Mouse (Mus musculus): ENCODE results near the gene Arhgap24. TPM values are rescaled to one million over a fixed set of nuclear protein-coding genes. Genes with fewer than 3 reads are reported as not detected.

Gene Arhgap24
- polyA plus RNA-seq, 1 experiment from 2014 or later = 12.3 TPM

DNA sequence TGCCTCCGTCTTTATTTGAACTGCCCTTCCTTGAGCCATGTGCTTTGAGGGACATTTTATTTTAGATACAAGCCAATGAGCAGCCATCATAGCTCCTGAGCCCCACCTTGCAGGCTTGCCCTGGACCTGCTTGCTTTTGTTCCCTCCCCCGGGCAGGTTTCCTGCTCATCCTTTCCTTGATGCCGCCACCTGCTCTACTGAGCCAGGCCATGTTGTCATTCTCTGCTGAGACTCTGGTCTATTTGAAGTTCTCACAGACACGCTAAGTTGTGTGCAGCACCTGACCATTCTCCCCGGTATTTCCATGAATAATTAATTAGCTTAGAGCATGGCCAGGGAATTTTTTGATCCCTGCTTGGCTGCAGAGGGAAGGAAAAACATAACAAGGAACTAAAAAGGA is 297.1 kb downstream of the Arhgap24 start:
- WGBS = 46% methylated on average over 5 of the region's 5 CpGs
- H3K27me3 ChIP-seq (replicated peaks) = no peaks in the 10 kb centered on the region
- no peak overlapping the region for H3K27ac ChIP-seq (replicated peaks)
- no peaks in the 10 kb centered on the region for H3K36me3 ChIP-seq
- no peak overlapping the region for H3K9ac ChIP-seq (replicated peaks)
- ATAC-seq (ENCODE audit: low FRiP score) = no peak
- H3K4me3 ChIP-seq (replicated peaks) = no peak overlapping the region
- H3K4me1 ChIP-seq = peaks cover 5% of the 10 kb centered on the region
- no peak overlapping the region for H3K4me2 ChIP-seq
- H3K9me3 ChIP-seq (replicated peaks) = no peaks in the 10 kb centered on the region

DNA sequence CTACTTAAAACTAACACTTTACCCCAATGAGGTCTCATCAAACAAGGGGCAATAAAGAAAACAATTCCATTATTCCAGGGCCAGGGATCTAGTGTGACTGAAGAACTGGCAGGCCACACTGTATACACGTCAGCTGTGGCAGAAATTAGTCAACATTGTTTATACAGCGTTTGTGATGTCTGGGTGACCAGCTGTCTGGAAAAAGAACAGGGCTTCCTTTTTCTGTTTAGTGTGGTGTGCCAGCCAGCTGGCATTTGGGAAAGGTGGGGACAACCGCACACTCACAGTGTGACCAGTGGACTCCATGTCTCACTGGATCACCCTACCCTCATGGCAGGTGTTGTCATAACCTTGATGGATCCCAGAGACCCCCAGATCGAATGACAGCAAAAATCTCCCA is 302.4 kb downstream of the Arhgap24 start:
- 67% methylated on average over 4 of the region's 4 CpGs for WGBS
- Histone ChIP-seq H3K36me3 (no peaks in the 10 kb centered on the region), H3K4me3 (replicated peaks) (no peak overlapping the region), H3K27ac (replicated peaks) (no peak overlapping the region), H3K9ac (replicated peaks) (no peak overlapping the region), H3K9me3 (replicated peaks) (no peaks in the 10 kb centered on the region), H3K4me2 (no peak overlapping the region), H3K27me3 (replicated peaks) (no peaks in the 10 kb centered on the region), H3K4me1 (no peaks in the 10 kb centered on the region)
- no peak for ATAC-seq (ENCODE audit: low FRiP score)

DNA sequence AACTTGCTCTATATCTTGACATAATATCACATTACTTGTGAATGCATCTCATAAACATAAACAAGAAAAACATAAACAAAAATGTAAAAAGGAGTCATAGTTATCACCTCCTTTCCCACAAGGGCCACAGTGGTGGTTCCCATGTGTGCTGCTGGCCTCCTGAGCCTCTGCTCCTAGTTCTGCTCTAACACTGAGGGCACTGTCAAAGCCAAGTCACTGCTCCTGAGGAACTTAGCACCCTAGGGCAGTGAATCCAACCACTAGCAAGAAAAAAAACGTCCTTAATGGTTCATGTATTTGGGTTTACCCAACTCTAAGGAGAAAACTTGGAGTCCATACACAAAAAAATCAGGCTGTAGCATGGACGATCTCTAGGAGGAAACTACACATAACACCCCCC is 304.9 kb downstream of the Arhgap24 start:
- no peaks in the 10 kb centered on the region for H3K27me3 ChIP-seq (replicated peaks)
- H3K27ac ChIP-seq (replicated peaks) = no peak overlapping the region
- ATAC-seq (ENCODE audit: low FRiP score) = no peak
- no peaks in the 10 kb centered on the region for H3K9me3 ChIP-seq (replicated peaks)
- no peak overlapping the region for H3K4me3 ChIP-seq (replicated peaks)
- 75% methylated on average over 2 of the region's 2 CpGs for WGBS
- H3K4me1 ChIP-seq = peaks cover 7% of the 10 kb centered on the region; the same call in 1 of the 2 replicates
- H3K36me3 ChIP-seq = no peaks in the 10 kb centered on the region
- no peak overlapping the region for H3K4me2 ChIP-seq
- no peak overlapping the region for H3K9ac ChIP-seq (replicated peaks)

DNA sequence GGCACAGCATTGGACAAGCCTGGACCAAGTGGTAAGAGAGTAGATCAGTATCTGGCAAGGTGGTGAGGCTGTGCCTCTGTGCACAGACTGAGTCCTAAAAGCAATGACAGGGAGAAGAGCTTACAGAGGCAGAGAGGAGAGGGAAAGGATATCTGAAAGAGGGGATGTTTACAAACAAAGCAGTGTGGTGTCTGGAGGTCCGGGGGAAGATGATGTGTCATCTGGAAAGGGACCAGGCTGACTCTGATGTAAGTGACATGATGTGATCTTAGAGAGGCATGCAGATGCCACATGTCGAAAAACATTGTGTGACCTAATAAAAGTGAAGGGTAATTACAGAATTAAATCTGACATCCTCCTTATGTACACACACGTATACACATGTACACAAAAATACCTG is 307.2 kb downstream of the Arhgap24 start:
- Histone ChIP-seq H3K4me3 (replicated peaks) (no peak overlapping the region), H3K4me1 (peaks cover 11% of the 10 kb centered on the region; the same call in 1 of the 2 replicates), H3K27me3 (replicated peaks) (no peaks in the 10 kb centered on the region), H3K27ac (replicated peaks) (no peak overlapping the region), H3K9ac (replicated peaks) (no peak overlapping the region), H3K4me2 (no peak overlapping the region), H3K9me3 (replicated peaks) (no peaks in the 10 kb centered on the region), H3K36me3 (no peaks in the 10 kb centered on the region)
- no peak for ATAC-seq (ENCODE audit: low FRiP score)
- WGBS = 83% methylated on average over 3 of the region's 3 CpGs

DNA sequence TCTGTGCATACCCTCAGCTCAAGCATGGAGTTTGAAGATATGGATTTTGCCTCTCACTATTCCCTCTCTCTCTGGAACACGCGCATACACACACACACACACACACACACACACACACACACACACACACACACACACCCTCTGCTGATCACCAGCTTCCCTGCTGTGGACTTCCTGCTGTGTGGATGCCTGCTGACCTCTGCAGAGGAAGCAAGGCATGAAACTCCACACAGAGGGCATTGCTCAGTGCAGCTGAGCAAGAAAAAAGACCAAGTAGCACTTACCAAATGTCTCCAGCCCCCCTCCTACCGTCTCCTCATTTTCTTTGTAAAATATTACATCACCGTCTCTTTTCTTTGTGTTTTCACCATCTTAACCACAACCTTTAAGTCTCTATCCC is 310.1 kb downstream of the Arhgap24 start:
- ATAC-seq (ENCODE audit: low FRiP score) = no peak
- H3K27me3 ChIP-seq (replicated peaks) = no peaks in the 10 kb centered on the region
- H3K9me3 ChIP-seq (replicated peaks) = no peaks in the 10 kb centered on the region
- no peak overlapping the region for H3K4me3 ChIP-seq (replicated peaks)
- H3K36me3 ChIP-seq = no peaks in the 10 kb centered on the region
- 19% methylated on average over 4 of the region's 4 CpGs for WGBS
- H3K9ac ChIP-seq (replicated peaks) = no peak overlapping the region
- H3K4me2 ChIP-seq = no peak overlapping the region
- H3K27ac ChIP-seq (replicated peaks) = no peak overlapping the region
- peaks cover 11% of the 10 kb centered on the region; the same call in 1 of the 2 replicates for H3K4me1 ChIP-seq

DNA sequence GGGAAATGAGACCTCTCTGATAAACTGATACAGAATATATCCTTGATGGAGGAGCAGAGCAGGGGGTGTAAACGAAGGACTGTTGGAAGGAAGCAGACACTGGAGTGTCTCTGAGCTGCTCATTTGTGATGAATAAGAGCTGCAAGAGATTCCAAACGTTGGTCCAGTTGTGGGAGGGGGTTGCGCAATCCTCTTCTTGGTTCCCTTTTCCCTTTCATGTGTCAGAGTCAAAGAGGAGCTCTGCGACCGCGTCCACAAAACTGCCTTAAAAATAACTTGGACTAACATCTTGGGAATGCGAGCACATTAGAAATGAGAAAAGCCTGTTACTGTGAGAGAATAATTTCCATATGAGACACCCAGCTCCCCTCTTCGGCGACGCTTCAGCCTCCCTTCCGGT is 312.3 kb downstream of the Arhgap24 start:
- H3K4me2 ChIP-seq = no peak overlapping the region
- H3K9ac ChIP-seq (replicated peaks) = no peak overlapping the region
- no peak overlapping the region for H3K4me3 ChIP-seq (replicated peaks)
- ATAC-seq (ENCODE audit: low FRiP score) = no peak
- no peaks in the 10 kb centered on the region for H3K36me3 ChIP-seq
- no peaks in the 10 kb centered on the region for H3K27me3 ChIP-seq (replicated peaks)
- no peaks in the 10 kb centered on the region for H3K9me3 ChIP-seq (replicated peaks)
- 83% methylated on average over 11 of the region's 11 CpGs for WGBS
- H3K27ac ChIP-seq (replicated peaks) = no peak overlapping the region
- H3K4me1 ChIP-seq = peaks cover 11% of the 10 kb centered on the region; the same call in 1 of the 2 replicates

DNA sequence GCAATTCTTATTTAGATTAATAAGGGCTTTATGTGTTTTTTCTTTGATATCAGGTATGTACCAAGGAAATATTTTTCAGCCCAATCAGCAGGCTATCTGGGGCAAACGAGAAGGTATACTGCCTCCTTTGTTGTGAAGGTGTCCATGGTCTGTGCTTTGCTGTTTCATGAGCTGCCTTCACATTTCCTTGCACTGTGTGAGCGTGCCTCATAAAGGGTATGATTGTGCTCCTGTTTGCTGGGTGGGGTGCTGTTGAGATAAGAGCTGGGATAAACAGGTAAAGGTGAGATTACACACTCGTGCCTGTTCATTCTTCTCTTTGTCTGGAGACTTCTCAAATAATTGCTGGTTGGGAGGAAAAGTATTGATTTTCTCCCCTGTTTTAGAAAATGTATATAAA is 320.3 kb downstream of the Arhgap24 start:
- no peak overlapping the region for H3K4me2 ChIP-seq

DNA sequence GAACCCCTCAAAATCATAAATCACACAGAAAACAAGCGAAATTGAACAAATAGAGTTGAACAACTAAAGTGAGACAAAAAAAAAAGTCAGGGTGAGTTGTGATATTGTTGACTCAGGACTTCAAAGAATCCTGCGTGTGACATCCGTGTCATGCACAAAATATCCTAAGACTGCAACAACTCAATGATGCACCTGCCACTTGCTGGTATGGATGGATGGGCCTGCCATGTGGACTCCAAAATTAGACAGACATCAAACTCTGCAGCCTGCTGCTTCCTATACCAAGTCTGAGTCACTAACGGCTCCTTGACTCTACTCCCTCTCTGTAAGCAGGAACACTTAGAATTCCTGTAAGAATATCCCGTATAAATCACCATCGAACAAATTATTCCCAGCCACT is 321.6 kb downstream of the Arhgap24 start:
- ATAC-seq (ENCODE audit: low FRiP score) = no peak
- Histone ChIP-seq H3K4me3 (replicated peaks) (no peak overlapping the region), H3K4me1 (no peaks in the 10 kb centered on the region)

More for the DNA sequence above, 320.3 kb downstream of the Arhgap24 start:
- H3K4me1 ChIP-seq = no peaks in the 10 kb centered on the region
- no peaks in the 10 kb centered on the region for H3K9me3 ChIP-seq (replicated peaks)
- no peak overlapping the region for H3K4me3 ChIP-seq (replicated peaks)
- H3K27me3 ChIP-seq (replicated peaks) = no peaks in the 10 kb centered on the region
- H3K9ac ChIP-seq (replicated peaks) = no peak overlapping the region
- H3K27ac ChIP-seq (replicated peaks) = no peak overlapping the region
- WGBS = 80% methylated on average over 3 of the region's 3 CpGs
- H3K36me3 ChIP-seq = no peaks in the 10 kb centered on the region
- ATAC-seq (ENCODE audit: low FRiP score) = no peak

DNA sequence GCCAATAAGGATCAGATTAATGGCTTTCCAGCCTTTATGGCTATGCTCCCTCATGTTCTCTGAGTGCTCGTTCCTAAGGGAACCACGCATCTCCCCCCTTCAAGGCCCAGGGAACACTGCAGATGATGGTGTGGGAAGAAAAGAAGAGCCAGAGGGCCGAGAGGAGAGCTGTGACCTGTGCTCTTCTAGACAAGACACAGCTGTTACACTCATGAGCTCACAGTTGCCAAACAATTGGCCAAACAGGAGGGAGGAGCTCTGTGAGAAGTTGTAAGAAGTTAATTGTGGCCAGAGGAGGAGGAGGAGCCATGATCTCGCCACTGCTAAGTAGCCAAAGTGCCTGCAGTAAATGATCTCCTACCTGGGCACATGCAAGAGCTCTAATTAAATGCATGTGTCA is 322.5 kb downstream of the Arhgap24 start:
- Histone ChIP-seq H3K9me3 (replicated peaks) (no peaks in the 10 kb centered on the region), H3K27ac (replicated peaks) (no peak overlapping the region), H3K4me2 (no peak overlapping the region), H3K27me3 (replicated peaks) (no peaks in the 10 kb centered on the region), H3K4me3 (replicated peaks) (no peak overlapping the region), H3K36me3 (no peaks in the 10 kb centered on the region), H3K4me1 (no peaks in the 10 kb centered on the region), H3K9ac (replicated peaks) (no peak overlapping the region)
- no peak for ATAC-seq (ENCODE audit: low FRiP score)
- WGBS = 21% methylated on average over 4 of the region's 4 CpGs

More for the DNA sequence above, 321.6 kb downstream of the Arhgap24 start:
- Histone ChIP-seq H3K9me3 (replicated peaks) (no peaks in the 10 kb centered on the region), H3K27ac (replicated peaks) (no peak overlapping the region), H3K9ac (replicated peaks) (no peak overlapping the region), H3K27me3 (replicated peaks) (no peaks in the 10 kb centered on the region), H3K4me2 (no peak overlapping the region), H3K36me3 (no peaks in the 10 kb centered on the region)
- WGBS = 84% methylated on average over 6 of the region's 6 CpGs

DNA sequence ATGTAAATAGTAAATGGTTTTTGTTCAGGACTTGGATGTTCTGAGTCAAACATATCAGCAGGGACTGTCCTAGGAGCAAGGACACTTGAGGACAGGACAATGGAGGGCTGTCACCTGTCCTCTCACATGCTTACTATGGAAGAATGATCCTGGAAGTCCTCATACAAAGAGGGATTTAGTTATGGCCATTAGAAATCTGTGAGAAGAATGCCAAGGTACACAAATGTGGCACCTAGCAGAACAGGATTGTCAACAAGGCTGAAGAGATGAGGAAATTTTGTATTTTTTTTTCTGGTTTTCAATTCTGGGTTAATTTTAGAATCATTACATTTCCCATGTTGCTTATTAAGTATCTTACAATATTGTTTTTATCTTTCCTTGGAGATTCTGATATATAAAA is 326.3 kb downstream of the Arhgap24 start:
- Histone ChIP-seq H3K36me3 (no peaks in the 10 kb centered on the region), H3K9me3 (replicated peaks) (no peaks in the 10 kb centered on the region), H3K4me3 (replicated peaks) (no peak overlapping the region), H3K9ac (replicated peaks) (no peak overlapping the region), H3K27ac (replicated peaks) (no peak overlapping the region), H3K27me3 (replicated peaks) (no peaks in the 10 kb centered on the region), H3K4me1 (no peaks in the 10 kb centered on the region), H3K4me2 (no peak overlapping the region)
- no peak for ATAC-seq (ENCODE audit: low FRiP score)

DNA sequence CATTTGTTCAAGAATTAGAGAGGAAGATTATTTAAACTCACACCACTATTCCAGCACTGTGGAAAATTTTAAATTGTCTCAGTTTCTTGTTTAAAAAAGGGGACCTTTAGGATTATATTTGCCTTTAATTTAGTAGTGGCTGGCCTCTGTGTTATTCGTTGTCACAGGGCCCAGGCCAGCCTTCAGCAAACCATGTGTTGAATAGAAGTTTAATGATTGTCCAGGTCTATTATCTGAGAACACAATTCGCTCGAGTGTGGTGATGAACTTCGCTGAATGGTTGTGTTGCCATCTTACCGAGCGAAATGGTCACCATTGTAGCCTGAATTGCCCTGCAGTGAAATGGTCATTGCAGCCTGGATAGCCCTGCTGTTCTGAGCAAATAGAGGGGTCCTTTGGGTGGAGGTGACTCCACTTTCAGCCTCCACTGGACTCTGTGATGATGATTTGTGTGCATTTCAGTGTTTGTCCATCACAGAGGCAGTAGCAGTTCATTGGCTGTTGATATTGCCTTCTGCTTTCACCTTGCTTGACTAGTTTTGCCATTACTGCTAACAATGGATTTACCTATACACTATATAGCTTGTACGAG is 329.3 kb downstream of the Arhgap24 start:
- no peak for ATAC-seq (ENCODE audit: low FRiP score)
- Histone ChIP-seq H3K9ac (replicated peaks) (no peak overlapping the region), H3K27me3 (replicated peaks) (no peaks in the 10 kb centered on the region), H3K4me2 (no peak overlapping the region), H3K4me3 (replicated peaks) (no peak overlapping the region), H3K9me3 (replicated peaks) (no peaks in the 10 kb centered on the region), H3K36me3 (no peaks in the 10 kb centered on the region), H3K4me1 (peaks cover 17% of the 10 kb centered on the region), H3K27ac (replicated peaks) (no peak overlapping the region)
- 23% methylated on average over 7 of the region's 7 CpGs for WGBS

DNA sequence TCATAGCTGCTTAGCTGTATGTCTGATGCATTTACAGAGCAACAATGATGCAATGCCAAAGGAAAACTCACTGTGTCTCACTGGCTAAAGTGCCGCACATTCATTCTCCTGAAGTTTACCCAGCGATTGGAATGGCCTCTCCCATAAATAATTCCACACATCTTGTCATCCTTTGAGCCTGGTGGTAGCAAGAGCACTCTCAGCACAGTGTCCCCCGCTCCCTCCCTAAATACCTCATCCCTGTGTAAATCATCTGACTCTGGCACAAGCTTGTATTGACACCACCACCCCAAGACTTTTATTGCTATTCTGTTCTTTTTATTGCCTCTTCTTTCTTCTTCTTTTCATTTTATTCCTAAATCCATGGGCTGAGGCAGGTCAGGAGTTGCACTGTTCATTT is 332.1 kb downstream of the Arhgap24 start:
- Histone ChIP-seq H3K36me3 (no peaks in the 10 kb centered on the region), H3K9me3 (replicated peaks) (no peaks in the 10 kb centered on the region), H3K27me3 (replicated peaks) (no peaks in the 10 kb centered on the region), H3K4me1 (peaks cover 17% of the 10 kb centered on the region), H3K4me3 (replicated peaks) (no peak overlapping the region), H3K4me2 (0 out of 2 replicates have a peak overlapping the region, but pooled peaks have one; percentile 2), H3K27ac (replicated peaks) (no peak overlapping the region), H3K9ac (replicated peaks) (no peak overlapping the region)
- WGBS = 19% methylated on average over 3 of the region's 3 CpGs
- ATAC-seq (ENCODE audit: low FRiP score) = 0 out of 2 replicates have a peak, but pooled peaks have one; percentile 17
